Mouse (Mus musculus): ENCODE measurements around the gene Bnipl. TPM values are rescaled to one million over a fixed set of nuclear protein-coding genes. Genes with fewer than 3 reads are reported as not detected.

Gene Bnipl
- polyA plus RNA-seq, 1 experiment from 2014 or later: 10.7 TPM

DNA sequence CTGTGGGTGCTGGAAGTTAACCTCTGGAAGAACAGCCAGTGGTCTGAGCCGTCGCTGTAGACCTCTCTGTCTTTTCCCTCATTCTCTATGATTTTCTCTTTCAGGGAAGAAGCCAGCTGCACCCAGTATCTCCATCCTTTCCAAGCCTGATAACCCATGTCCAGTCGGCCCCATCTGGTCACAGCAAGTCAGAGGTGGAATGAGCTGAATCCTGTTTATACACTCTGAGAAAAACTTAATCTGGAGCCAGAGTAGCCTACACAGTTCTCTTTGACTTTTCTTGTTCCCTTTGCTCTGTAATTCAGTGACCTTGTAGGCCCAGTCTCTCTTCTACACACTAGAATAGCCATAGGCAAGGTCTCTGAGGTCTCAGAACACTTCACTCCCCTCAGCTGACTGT is 36.5 kb upstream of the Bnipl start:
- no peak overlapping the region for H3K9ac ChIP-seq
- no peak overlapping the region for H3K4me3 ChIP-seq (replicated peaks)
- H3K9me3 ChIP-seq (replicated peaks): no peaks in the 10 kb centered on the region
- no peak overlapping the region for H3K4me2 ChIP-seq (replicated peaks)
- H3K36me3 ChIP-seq: peaks cover 38% of the 10 kb centered on the region
- no peak for ATAC-seq (ENCODE audit: insufficient number of reproducible peaks, low FRiP score, low TSS enrichment, low read depth)
- H3K4me1 ChIP-seq: peaks cover 20% of the 10 kb centered on the region
- no peaks in the 10 kb centered on the region for H3K27me3 ChIP-seq
- 85% methylated on average over 3 of the region's 3 CpGs for WGBS
- no peak overlapping the region for H3K27ac ChIP-seq (replicated peaks)

GRCm38 (mm10) chr3:95286510-95286909 is 35.5 kb upstream of the Bnipl start:
- Histone ChIP-seq H3K4me1 (peaks cover 20% of the 10 kb centered on the region), H3K36me3 (peaks cover 29% of the 10 kb centered on the region), H3K4me3 (replicated peaks) (no peak overlapping the region), H3K4me2 (replicated peaks) (no peak overlapping the region), H3K27ac (replicated peaks) (no peak overlapping the region), H3K9ac (no peak overlapping the region), H3K27me3 (no peaks in the 10 kb centered on the region), H3K9me3 (replicated peaks) (no peaks in the 10 kb centered on the region)
- ATAC-seq (ENCODE audit: insufficient number of reproducible peaks, low FRiP score, low TSS enrichment, low read depth): no peak
- WGBS: 71% methylated on average over 7 of the region's 7 CpGs

- Histone ChIP-seq H3K36me3 (peaks cover 24% of the 10 kb centered on the region), H3K9ac (no peak overlapping the region)
- no peak for ATAC-seq (ENCODE audit: insufficient number of reproducible peaks, low FRiP score, low TSS enrichment, low read depth)
These were observed 35.0 kb upstream of the Bnipl start for GRCm38 (mm10) chr3:95286011-95286410.

GRCm38 (mm10) chr3:95285390-95285789 is 34.4 kb upstream of the Bnipl start:
- H3K36me3 ChIP-seq: peaks cover 18% of the 10 kb centered on the region
- no peak overlapping the region for H3K27ac ChIP-seq (replicated peaks)
- peaks cover 25% of the 10 kb centered on the region for H3K4me1 ChIP-seq
- H3K4me3 ChIP-seq (replicated peaks): no peak overlapping the region
- no peaks in the 10 kb centered on the region for H3K9me3 ChIP-seq (replicated peaks)
- WGBS: 91% methylated on average over 5 of the region's 5 CpGs
- H3K27me3 ChIP-seq: no peaks in the 10 kb centered on the region
- H3K4me2 ChIP-seq (replicated peaks): no peak overlapping the region
- ATAC-seq (ENCODE audit: insufficient number of reproducible peaks, low FRiP score, low TSS enrichment, low read depth): no peak
- H3K9ac ChIP-seq: no peak overlapping the region

More at GRCm38 (mm10) chr3:95286011-95286410, 35.0 kb upstream of the Bnipl start:
- H3K4me1 ChIP-seq: peaks cover 20% of the 10 kb centered on the region
- WGBS: 68% methylated on average over 5 of the region's 5 CpGs
- H3K9me3 ChIP-seq (replicated peaks): no peaks in the 10 kb centered on the region
- no peak overlapping the region for H3K27ac ChIP-seq (replicated peaks)
- H3K4me3 ChIP-seq (replicated peaks): no peak overlapping the region
- no peaks in the 10 kb centered on the region for H3K27me3 ChIP-seq
- no peak overlapping the region for H3K4me2 ChIP-seq (replicated peaks)

DNA sequence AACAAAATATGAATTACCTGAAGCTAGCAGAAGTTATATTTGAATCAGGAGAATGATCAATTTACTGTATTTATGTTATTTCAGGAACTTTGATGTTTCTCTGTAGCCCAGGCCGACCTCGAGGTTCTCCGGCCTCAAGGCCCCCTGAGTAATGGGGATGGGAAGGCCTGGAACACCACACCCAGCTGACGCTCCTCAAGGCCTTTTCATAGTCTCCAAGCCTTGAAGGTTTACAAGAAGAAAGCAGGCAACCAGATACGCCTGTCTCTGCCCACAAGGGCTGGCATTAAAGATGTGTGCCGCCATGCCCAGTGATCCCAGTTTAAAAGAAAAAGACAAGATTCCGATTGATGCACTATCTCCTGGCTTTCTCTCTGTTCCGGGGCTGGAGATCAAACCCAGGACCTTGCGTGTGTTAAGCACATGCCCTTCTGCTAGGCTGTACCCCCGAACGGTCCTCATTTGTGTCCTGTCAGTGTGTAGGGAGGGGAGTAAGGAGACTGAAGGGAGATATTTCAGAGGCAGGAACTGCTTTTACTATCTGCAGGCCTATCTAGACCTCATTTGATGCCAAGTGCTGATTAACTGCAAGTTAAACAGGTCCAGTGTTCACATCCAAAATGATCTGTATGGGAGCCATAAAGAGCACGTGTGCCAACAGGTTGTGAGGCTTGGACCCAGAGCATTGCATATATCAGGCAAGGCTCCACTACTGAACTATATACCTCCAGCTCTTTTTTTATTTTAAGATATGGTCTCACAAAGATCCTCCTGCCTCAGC is 33.7 kb upstream of the Bnipl start:
- Histone ChIP-seq H3K9me3 (replicated peaks) (no peaks in the 10 kb centered on the region), H3K4me3 (replicated peaks) (peak overlapping the region; percentile 79; the same call in 1 of the 2 replicates), H3K4me1 (peaks cover 28% of the 10 kb centered on the region), H3K9ac (0 out of 2 replicates have a peak overlapping the region, but pooled peaks have one; percentile 7), H3K27me3 (no peaks in the 10 kb centered on the region), H3K4me2 (replicated peaks) (peak overlapping the region; percentile 72), H3K27ac (replicated peaks) (no peak overlapping the region), H3K36me3 (peaks cover 15% of the 10 kb centered on the region)
- WGBS: 76% methylated on average over 12 of the region's 12 CpGs
- no peak for ATAC-seq (ENCODE audit: insufficient number of reproducible peaks, low FRiP score, low TSS enrichment, low read depth)

DNA sequence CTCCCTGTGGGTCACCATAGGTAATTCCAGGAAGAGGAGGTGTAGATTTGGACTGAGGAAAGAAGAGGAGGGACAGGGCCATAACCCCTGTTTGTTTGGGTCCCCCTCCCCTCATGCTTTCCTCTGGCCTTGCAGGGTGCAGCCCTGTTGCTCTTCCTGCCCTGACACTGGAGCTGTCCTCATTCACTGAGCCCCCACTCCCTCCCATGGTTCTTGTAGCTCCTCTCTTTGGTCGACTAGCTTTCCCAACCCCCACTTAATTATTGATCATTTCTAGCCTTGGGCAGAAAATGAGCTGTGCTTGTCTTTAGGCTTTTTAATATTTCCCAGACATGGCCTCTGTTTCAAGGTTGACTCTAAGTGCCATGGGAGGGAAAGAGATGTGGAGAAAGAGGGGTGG is 33.1 kb upstream of the Bnipl start:
- Histone ChIP-seq H3K9ac (peak overlapping the region; percentile 71), H3K4me1 (peaks cover 29% of the 10 kb centered on the region), H3K4me3 (replicated peaks) (peak overlapping the region; percentile 79), H3K9me3 (replicated peaks) (no peaks in the 10 kb centered on the region), H3K36me3 (peaks cover 15% of the 10 kb centered on the region), H3K27me3 (no peaks in the 10 kb centered on the region), H3K4me2 (replicated peaks) (peak overlapping the region; percentile 72), H3K27ac (replicated peaks) (peak overlapping the region; percentile 98)
- 9% methylated on average over 1 of the region's 1 CpGs for WGBS
- ATAC-seq (ENCODE audit: insufficient number of reproducible peaks, low FRiP score, low TSS enrichment, low read depth): no peak

DNA sequence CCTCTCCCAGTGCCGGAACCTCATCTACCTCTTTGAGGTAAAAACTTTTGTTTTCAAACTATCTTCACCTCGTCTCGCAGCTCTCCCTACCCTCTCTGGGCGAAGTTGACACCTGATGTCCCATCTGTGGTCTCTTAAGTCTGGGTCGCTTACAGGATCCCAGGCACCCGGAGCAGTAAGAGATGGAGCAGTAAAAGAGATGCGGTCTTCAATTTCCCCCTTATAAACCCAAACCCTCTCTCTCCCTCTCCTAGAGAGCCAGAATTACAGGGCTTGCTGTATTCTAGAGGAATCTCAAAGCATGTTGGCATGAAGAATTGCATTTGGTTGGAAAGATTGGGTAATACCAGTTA is 32.6 kb upstream of the Bnipl start:
- peak overlapping the region; percentile 98 for H3K27ac ChIP-seq (replicated peaks)
- no peaks in the 10 kb centered on the region for H3K9me3 ChIP-seq (replicated peaks)
- peaks cover 29% of the 10 kb centered on the region for H3K4me1 ChIP-seq
- WGBS: 2% methylated on average over 7 of the region's 7 CpGs
- peaks cover 12% of the 10 kb centered on the region for H3K36me3 ChIP-seq
- H3K9ac ChIP-seq: peak overlapping the region; percentile 71
- no peak for ATAC-seq (ENCODE audit: insufficient number of reproducible peaks, low FRiP score, low TSS enrichment, low read depth)
- peak overlapping the region; percentile 79 for H3K4me3 ChIP-seq (replicated peaks)
- peak overlapping the region; percentile 72 for H3K4me2 ChIP-seq (replicated peaks)
- no peaks in the 10 kb centered on the region for H3K27me3 ChIP-seq

- no peaks in the 10 kb centered on the region for H3K9me3 ChIP-seq (replicated peaks)
- under 1% methylated on average over 50 of the region's 51 CpGs for WGBS
These were observed 32.0 kb upstream of the Bnipl start for GRCm38 (mm10) chr3:95282865-95283588.

DNA sequence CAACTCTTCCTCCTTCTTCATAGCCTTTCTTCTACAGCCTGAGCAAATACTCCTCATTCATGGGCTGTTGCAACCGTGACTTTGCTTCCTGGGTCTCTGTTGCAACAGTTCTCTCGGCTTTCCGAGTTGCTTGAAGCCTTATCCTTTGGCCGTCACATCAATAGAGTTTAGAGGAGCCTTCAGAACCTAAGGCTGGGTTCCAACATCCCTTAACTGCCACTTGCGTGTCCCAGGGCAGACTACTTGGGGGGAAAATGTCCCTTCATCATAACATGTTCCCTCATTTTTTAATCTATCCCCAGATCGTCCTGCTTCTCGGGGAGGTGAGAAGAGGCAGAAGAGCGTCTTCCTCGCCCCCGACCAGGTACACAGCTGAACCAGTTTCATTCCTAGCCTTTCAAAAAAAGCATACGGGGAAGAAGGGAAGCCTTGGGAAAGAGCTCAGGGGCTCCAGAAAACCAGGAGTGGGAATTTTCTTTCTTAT is 31.4 kb upstream of the Bnipl start:
- Histone ChIP-seq H3K27ac (replicated peaks) (peak overlapping the region; percentile 98), H3K36me3 (peaks cover under 1% of the 10 kb centered on the region; the same call in 1 of the 2 replicates), H3K9me3 (replicated peaks) (no peaks in the 10 kb centered on the region), H3K9ac (peak overlapping the region; percentile 71), H3K4me2 (replicated peaks) (peak overlapping the region; percentile 72), H3K27me3 (no peaks in the 10 kb centered on the region), H3K4me1 (peaks cover 29% of the 10 kb centered on the region), H3K4me3 (replicated peaks) (peak overlapping the region; percentile 79)
- ATAC-seq (ENCODE audit: insufficient number of reproducible peaks, low FRiP score, low TSS enrichment, low read depth): no peak
- 1% methylated on average over 11 of the region's 11 CpGs for WGBS

More at GRCm38 (mm10) chr3:95282865-95283588, 32.0 kb upstream of the Bnipl start:
- ATAC-seq (ENCODE audit: insufficient number of reproducible peaks, low FRiP score, low TSS enrichment, low read depth): peak; percentile 84
- H3K4me2 ChIP-seq (replicated peaks): peak overlapping the region; percentile 72
- H3K36me3 ChIP-seq: peaks cover 6% of the 10 kb centered on the region
- peak overlapping the region; percentile 71 for H3K9ac ChIP-seq
- no peaks in the 10 kb centered on the region for H3K27me3 ChIP-seq
- peak overlapping the region; percentile 79 for H3K4me3 ChIP-seq (replicated peaks)
- H3K27ac ChIP-seq (replicated peaks): peak overlapping the region; percentile 98
- H3K4me1 ChIP-seq: peaks cover 29% of the 10 kb centered on the region

DNA sequence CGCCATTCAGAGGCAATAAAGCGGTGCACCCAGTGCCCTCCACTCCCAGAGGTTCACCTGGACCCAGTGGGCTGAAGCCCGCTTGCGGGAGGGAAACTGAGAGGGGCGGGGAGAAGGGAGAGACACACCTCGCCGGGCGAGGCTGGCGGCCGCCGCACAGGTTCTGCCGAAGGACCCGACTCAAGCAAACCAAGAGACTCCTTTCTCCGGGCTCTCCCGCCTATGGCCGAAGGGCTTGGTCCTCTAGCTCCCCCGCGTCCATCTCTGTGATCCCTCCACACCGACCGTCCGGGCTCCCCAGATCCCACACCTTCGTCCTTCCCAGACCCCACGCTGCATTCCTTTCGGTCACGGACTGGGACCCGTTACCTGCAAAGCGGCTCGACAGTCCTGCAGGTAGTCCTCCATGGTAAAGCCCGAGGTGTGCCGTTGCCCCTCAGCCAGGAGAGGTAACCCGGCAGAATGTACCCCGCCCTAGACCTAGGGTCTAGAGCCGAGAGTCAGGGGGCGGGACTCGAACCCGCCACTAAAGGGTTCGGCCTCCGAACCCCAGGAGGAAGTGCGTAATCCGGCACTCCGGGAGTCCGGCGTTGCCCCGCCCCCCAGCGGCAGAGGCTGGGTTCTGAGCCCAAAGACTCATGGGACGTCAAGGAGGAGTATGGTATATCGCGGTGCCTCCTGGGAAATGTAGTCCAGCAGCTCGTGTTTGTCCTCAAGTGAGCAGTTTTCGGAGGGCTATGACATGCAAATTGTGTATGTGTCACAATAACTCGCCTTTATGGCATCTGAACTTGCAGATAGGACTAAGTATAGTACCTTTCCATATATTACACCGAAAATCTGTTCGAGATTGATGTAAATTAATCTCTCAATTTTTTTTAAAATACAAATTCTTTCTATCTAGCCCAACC is 30.5 kb upstream of the Bnipl start, which contains the start of the genes Mindy1 and Prune1:
Mindy1 (plus strand) TSS at position 130 of the 911 bp plus-strand sequence.
Prune1 (minus strand) TSS at position 861 of the 911 bp plus-strand sequence.
- Histone ChIP-seq H3K4me1 (peaks cover 29% of the 10 kb centered on the region), H3K27me3 (no peaks in the 10 kb centered on the region), H3K4me2 (replicated peaks) (peak within 1 kb of the TSS; percentile 72), H3K9ac (peak within 1 kb of the TSS; percentile 75), H3K4me3 (replicated peaks) (peak within 1 kb of the TSS; percentile 79), H3K9me3 (replicated peaks) (no peaks in the 10 kb centered on the region), H3K27ac (replicated peaks) (peak within 1 kb of the TSS; percentile 98), H3K36me3 (no peaks in the 10 kb centered on the region)
- under 1% methylated on average over 53 of the region's 53 CpGs for WGBS
- peak; percentile 90 for ATAC-seq (ENCODE audit: insufficient number of reproducible peaks, low FRiP score, low TSS enrichment, low read depth)
